Mouse (Mus musculus): Measurements from ENCODE around the gene Obp1a. TPM values are rescaled to one million over a fixed set of nuclear protein-coding genes. Genes with fewer than 3 reads are reported as not detected.

The Obp1a gene
- total RNA-seq (2021) = not detected
- long read RNA-seq, experiment 1 = 0 reads
- long read RNA-seq, experiment 2 = 0 reads

- DNase-seq (ENCODE audit: low spot score in 2 of 2) = no peak
Observed at GRCm38 (mm10) chrX:78091274-78091673, at the start of gene Obp1a. Obp1a (minus strand) TSS chrX:78091374.

GRCm38 (mm10) chrX:78125167-78125566, 34.0 kb upstream of the Obp1a start, which contains the start of gene Gm5938:
Gm5938 (plus strand) TSS chrX:78125467.
- DNase-seq (ENCODE audit: low spot score in 2 of 2) = no peak

Other genes with a start within 250 kb of the Obp1a start
- gene Pbsn, start 237.8 kb downstream of the Obp1a start, total RNA-seq (2021) = not detected
- gene Gm14744, start 226.6 kb downstream of the Obp1a start, total RNA-seq (2021) = not detected
- gene 5430402E10Rik, start 166.3 kb downstream of the Obp1a start, total RNA-seq (2021) = not detected
- not detected for gene Gm5938, start 34.1 kb upstream of the Obp1a start, total RNA-seq (2021)
- not detected for gene Obp1b, start 95.4 kb upstream of the Obp1a start, total RNA-seq (2021)
- gene Gm14743, start 154.5 kb upstream of the Obp1a start, total RNA-seq (2021) = not detected

Data from layer of hippocampus, postnatal 14 days (tissue).